Mouse (Mus musculus) liver, postnatal 0 days (tissue): ENCODE results near the gene Plxdc1.

ENCODE experiments used
- CTCF ChIP-seq: sonication (generic); IDR thresholded peaks from 2 replicates; pipeline ENCODE4 v1.5.1; 2016; ENCODE audit warnings: antibody characterized with exemption, low read depth
- EP300 ChIP-seq: IDR thresholded peaks from 2 replicates; pipeline ENCODE4 v1.6.1; 2016; ENCODE audit warnings: antibody characterized with exemption, low read depth, mild to moderate bottlenecking

GRCm38 (mm10) chr11:97967114-97967513, 19.1 kb downstream of the Plxdc1 start:
- TF ChIP-seq CTCF (no peak), EP300 (no peak)
